Mouse (Mus musculus) left cerebral cortex, adult 11 months (tissue): Measurements from ENCODE around the gene Ankrd49.

Experiments
- DNase-seq: peaks from one replicate; pipeline ENCODE4 v3.0.0; 2022; ENCODE audit warnings: low spot score

Ankrd49 gene

GRCm38 (mm10) chr9:14740151-14740924 is 44.3 kb downstream of the Ankrd49 start, which contains the start of gene Piwil4:
Gene Piwil4 (minus strand): TSS chr9:14740733.
- no peak for DNase-seq

GRCm38 (mm10) chr9:14739498-14740150 is 45.0 kb downstream of the Ankrd49 start:
- no peak for DNase-seq

DNA sequence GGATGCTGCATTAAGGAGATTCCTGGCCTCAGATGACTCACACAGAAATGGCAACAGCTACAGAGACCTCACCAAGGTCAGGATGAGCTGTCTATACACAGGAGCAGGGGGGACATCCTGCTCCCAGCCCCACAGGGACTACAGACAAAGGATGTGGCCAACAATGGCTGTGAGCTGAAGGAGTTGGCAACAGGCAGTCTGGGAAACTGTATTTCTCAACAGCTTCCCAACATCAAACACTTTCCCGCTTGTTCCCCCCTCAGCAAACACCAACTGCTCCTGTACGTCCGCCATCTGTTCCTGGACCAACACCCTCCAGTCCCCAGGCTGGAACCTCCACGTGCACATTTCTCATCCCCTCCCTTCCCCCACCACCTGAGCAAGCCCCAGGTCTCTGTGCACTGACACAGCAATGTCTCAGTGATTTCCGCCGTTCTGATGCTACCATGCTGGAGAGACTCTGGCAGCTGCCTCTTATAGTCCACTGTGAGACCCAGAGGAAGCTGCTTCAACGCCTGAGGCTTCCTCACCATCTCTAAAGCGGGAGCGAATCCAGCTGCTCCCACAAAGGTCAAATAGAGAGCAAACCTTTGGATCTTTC is 53.6 kb downstream of the Ankrd49 start:
- no peak for DNase-seq
